Mouse (Mus musculus): Measurements from ENCODE around the gene Hoxd13. TPM values are rescaled to one million over a fixed set of nuclear protein-coding genes. Genes with fewer than 3 reads are reported as not detected.

Hoxd13 gene
- polyA plus RNA-seq, 1 experiment from 2014 or later: not detected

- H3K4me2 ChIP-seq (replicated peaks; ENCODE audit: low read depth, low read length): no peak overlapping the region
These were observed 35.7 kb downstream of the Hoxd13 start for GRCm38 (mm10) chr2:74703720-74704392.

GRCm38 (mm10) chr2:74704393-74704998, 36.4 kb downstream of the Hoxd13 start, which contains the start of gene Hoxd8:
Gene Hoxd8 (plus strand): TSS chr2:74704615.
- no peaks in the 10 kb centered on the region for H3K9me3 ChIP-seq (ENCODE audit: control insufficient read depth, low read depth, low read length)
- WGBS: 2% methylated on average over 39 of the region's 52 CpGs
- H3K4me3 ChIP-seq (ENCODE audit: low read depth, low read length): peak within 1 kb of the TSS; percentile 33
- no peaks in the 10 kb centered on the region for H3K36me3 ChIP-seq (ENCODE audit: control insufficient read depth, insufficient read depth, low read length)
- no peak for ATAC-seq (ENCODE audit: insufficient number of reproducible peaks, insufficient read depth, low FRiP score, low read depth)
- H3K4me2 ChIP-seq (replicated peaks; ENCODE audit: low read depth, low read length): peak within 1 kb of the TSS; percentile 60
- peaks cover 6% of the 10 kb centered on the region; the same call in 1 of the 2 replicates for H3K4me1 ChIP-seq (ENCODE audit: control insufficient read depth, insufficient read depth, low read length)
- peak within 1 kb of the TSS; percentile 21; the same call in 1 of the 2 replicates for H3K9ac ChIP-seq (replicated peaks; ENCODE audit: low read depth, low read length)
- H3K27ac ChIP-seq (ENCODE audit: low read length): no peak within 1 kb of the TSS
- peaks cover 70% of the 10 kb centered on the region for H3K27me3 ChIP-seq (ENCODE audit: control insufficient read depth, insufficient read depth, low read length)

More at GRCm38 (mm10) chr2:74703720-74704392, 35.7 kb downstream of the Hoxd13 start:
- no peak overlapping the region for H3K27ac ChIP-seq (ENCODE audit: low read length)
- H3K4me3 ChIP-seq (ENCODE audit: low read depth, low read length): no peak overlapping the region
- no peaks in the 10 kb centered on the region for H3K36me3 ChIP-seq (ENCODE audit: control insufficient read depth, insufficient read depth, low read length)
- no peak for ATAC-seq (ENCODE audit: insufficient number of reproducible peaks, insufficient read depth, low FRiP score, low read depth)
- H3K27me3 ChIP-seq (ENCODE audit: control insufficient read depth, insufficient read depth, low read length): peaks cover 65% of the 10 kb centered on the region
- WGBS: 4% methylated on average over 26 of the region's 26 CpGs
- no peak overlapping the region for H3K9ac ChIP-seq (replicated peaks; ENCODE audit: low read depth, low read length)
- H3K4me1 ChIP-seq (ENCODE audit: control insufficient read depth, insufficient read depth, low read length): peaks cover 6% of the 10 kb centered on the region; the same call in 1 of the 2 replicates
- H3K9me3 ChIP-seq (ENCODE audit: control insufficient read depth, low read depth, low read length): no peaks in the 10 kb centered on the region

GRCm38 (mm10) chr2:74704999-74705466, 36.9 kb downstream of the Hoxd13 start:
- WGBS: under 1% methylated on average over 40 of the region's 66 CpGs
- peak overlapping the region; percentile 33 for H3K4me3 ChIP-seq (ENCODE audit: low read depth, low read length)
- H3K9ac ChIP-seq (replicated peaks; ENCODE audit: low read depth, low read length): peak overlapping the region; percentile 21; the same call in 1 of the 2 replicates
- no peak overlapping the region for H3K27ac ChIP-seq (ENCODE audit: low read length)
- peaks cover 6% of the 10 kb centered on the region; the same call in 1 of the 2 replicates for H3K4me1 ChIP-seq (ENCODE audit: control insufficient read depth, insufficient read depth, low read length)
- peak; percentile 46; the same call in 1 of the 2 replicates for ATAC-seq (ENCODE audit: insufficient number of reproducible peaks, insufficient read depth, low FRiP score, low read depth)
- H3K9me3 ChIP-seq (ENCODE audit: control insufficient read depth, low read depth, low read length): no peaks in the 10 kb centered on the region
- peaks cover 70% of the 10 kb centered on the region for H3K27me3 ChIP-seq (ENCODE audit: control insufficient read depth, insufficient read depth, low read length)
- no peaks in the 10 kb centered on the region for H3K36me3 ChIP-seq (ENCODE audit: control insufficient read depth, insufficient read depth, low read length)
- H3K4me2 ChIP-seq (replicated peaks; ENCODE audit: low read depth, low read length): peak overlapping the region; percentile 60

GRCm38 (mm10) chr2:74705467-74706089, 37.5 kb downstream of the Hoxd13 start:
- Histone ChIP-seq H3K9me3 (ENCODE audit: control insufficient read depth, low read depth, low read length) (no peaks in the 10 kb centered on the region), H3K9ac (replicated peaks; ENCODE audit: low read depth, low read length) (peak overlapping the region; percentile 21; the same call in 1 of the 2 replicates), H3K27ac (ENCODE audit: low read length) (no peak overlapping the region), H3K36me3 (ENCODE audit: control insufficient read depth, insufficient read depth, low read length) (no peaks in the 10 kb centered on the region), H3K4me3 (ENCODE audit: low read depth, low read length) (peak overlapping the region; percentile 33), H3K4me1 (ENCODE audit: control insufficient read depth, insufficient read depth, low read length) (peaks cover 6% of the 10 kb centered on the region; the same call in 1 of the 2 replicates), H3K27me3 (ENCODE audit: control insufficient read depth, insufficient read depth, low read length) (peaks cover 70% of the 10 kb centered on the region), H3K4me2 (replicated peaks; ENCODE audit: low read depth, low read length) (peak overlapping the region; percentile 60)
- ATAC-seq (ENCODE audit: insufficient number of reproducible peaks, insufficient read depth, low FRiP score, low read depth): no peak
- WGBS: under 1% methylated on average over 44 of the region's 85 CpGs

GRCm38 (mm10) chr2:74706393-74706960, 38.4 kb downstream of the Hoxd13 start:
- no peak overlapping the region for H3K4me2 ChIP-seq (replicated peaks; ENCODE audit: low read depth, low read length)
- no peak overlapping the region for H3K9ac ChIP-seq (replicated peaks; ENCODE audit: low read depth, low read length)
- no peaks in the 10 kb centered on the region for H3K9me3 ChIP-seq (ENCODE audit: control insufficient read depth, low read depth, low read length)
- H3K27me3 ChIP-seq (ENCODE audit: control insufficient read depth, insufficient read depth, low read length): peaks cover 64% of the 10 kb centered on the region
- ATAC-seq (ENCODE audit: insufficient number of reproducible peaks, insufficient read depth, low FRiP score, low read depth): no peak
- WGBS: 4% methylated on average over 13 of the region's 13 CpGs
- peaks cover 6% of the 10 kb centered on the region; the same call in 1 of the 2 replicates for H3K4me1 ChIP-seq (ENCODE audit: control insufficient read depth, insufficient read depth, low read length)
- no peak overlapping the region for H3K27ac ChIP-seq (ENCODE audit: low read length)
- no peaks in the 10 kb centered on the region for H3K36me3 ChIP-seq (ENCODE audit: control insufficient read depth, insufficient read depth, low read length)
- no peak overlapping the region; the same call in 1 of the 2 replicates for H3K4me3 ChIP-seq (ENCODE audit: low read depth, low read length)

GRCm38 (mm10) chr2:74707599-74707998, 39.5 kb downstream of the Hoxd13 start:
- Histone ChIP-seq H3K4me3 (ENCODE audit: low read depth, low read length) (no peak overlapping the region), H3K27ac (ENCODE audit: low read length) (no peak overlapping the region), H3K4me2 (replicated peaks; ENCODE audit: low read depth, low read length) (no peak overlapping the region), H3K36me3 (ENCODE audit: control insufficient read depth, insufficient read depth, low read length) (no peaks in the 10 kb centered on the region), H3K9ac (replicated peaks; ENCODE audit: low read depth, low read length) (no peak overlapping the region), H3K9me3 (ENCODE audit: control insufficient read depth, low read depth, low read length) (no peaks in the 10 kb centered on the region), H3K27me3 (ENCODE audit: control insufficient read depth, insufficient read depth, low read length) (peaks cover 75% of the 10 kb centered on the region), H3K4me1 (ENCODE audit: control insufficient read depth, insufficient read depth, low read length) (peaks cover 6% of the 10 kb centered on the region; the same call in 1 of the 2 replicates)
- WGBS: 24% methylated on average over 7 of the region's 7 CpGs
- ATAC-seq (ENCODE audit: insufficient number of reproducible peaks, insufficient read depth, low FRiP score, low read depth): no peak

GRCm38 (mm10) chr2:74708676-74709075, 40.6 kb downstream of the Hoxd13 start:
- no peak for ATAC-seq (ENCODE audit: insufficient number of reproducible peaks, insufficient read depth, low FRiP score, low read depth)
- H3K27ac ChIP-seq (ENCODE audit: low read length): no peak overlapping the region
- peaks cover 6% of the 10 kb centered on the region; the same call in 1 of the 2 replicates for H3K4me1 ChIP-seq (ENCODE audit: control insufficient read depth, insufficient read depth, low read length)
- no peak overlapping the region for H3K4me3 ChIP-seq (ENCODE audit: low read depth, low read length)
- H3K4me2 ChIP-seq (replicated peaks; ENCODE audit: low read depth, low read length): no peak overlapping the region
- no peaks in the 10 kb centered on the region for H3K9me3 ChIP-seq (ENCODE audit: control insufficient read depth, low read depth, low read length)
- no peaks in the 10 kb centered on the region for H3K36me3 ChIP-seq (ENCODE audit: control insufficient read depth, insufficient read depth, low read length)
- H3K9ac ChIP-seq (replicated peaks; ENCODE audit: low read depth, low read length): no peak overlapping the region
- WGBS: 21% methylated on average over 4 of the region's 4 CpGs
- peaks cover 72% of the 10 kb centered on the region for H3K27me3 ChIP-seq (ENCODE audit: control insufficient read depth, insufficient read depth, low read length)

Data from stomach, embryonic 14.5 days (tissue).